Mouse (Mus musculus) erythroblast, embryonic 14.5 days (primary cell): ENCODE measurements around the gene Gfod2. TPM values are rescaled to one million over a fixed set of nuclear protein-coding genes. Genes with fewer than 3 reads are reported as not detected.

Source experiments
- H3K27me3 ChIP-seq: 2 replicates; pipeline ENCODE4 v1.6.1; 2012; ENCODE audit warnings: inconsistent platforms; ENCODE audit not compliant: control insufficient read depth
- H3K36me3 ChIP-seq: 2 replicates; pipeline ENCODE4 v1.6.1; 2012; ENCODE audit warnings: mild to moderate bottlenecking, inconsistent platforms; ENCODE audit not compliant: control insufficient read depth
- H3K4me1 ChIP-seq: 2 replicates; pipeline ENCODE4 v1.6.1; 2012; ENCODE audit warnings: inconsistent platforms; ENCODE audit not compliant: control insufficient read depth
- H3K4me3 ChIP-seq: replicated peaks from 2 replicates; pipeline ENCODE3; 2012; ENCODE audit warnings: moderate library complexity, mild to moderate bottlenecking, inconsistent platforms
- H3K9me3 ChIP-seq: 2 replicates; pipeline ENCODE4 v1.6.1; 2012; ENCODE audit warnings: low read length, inconsistent platforms, mixed read lengths; ENCODE audit not compliant: control insufficient read depth
- GATA1 ChIP-seq: IDR thresholded peaks from 2 replicates; pipeline ENCODE4 v1.6.1; 2012; ENCODE audit warnings: low read length, inconsistent platforms, mixed read lengths
- TAL1 ChIP-seq: IDR thresholded peaks from 3 replicates; pipeline ENCODE4 v1.6.1; 2012; ENCODE audit warnings: low read length, inconsistent platforms, mixed read lengths
- polyA plus RNA-seq: library from polyadenylated mRNA; stranded (reverse); fragments of >175 nt; gene quantifications from 2 replicates; pipeline ENCODE4 v1.2.3, GENCODE M21; 2012

The Gfod2 gene
- polyA plus RNA-seq, 1 experiment = 0.24 TPM

DNA sequence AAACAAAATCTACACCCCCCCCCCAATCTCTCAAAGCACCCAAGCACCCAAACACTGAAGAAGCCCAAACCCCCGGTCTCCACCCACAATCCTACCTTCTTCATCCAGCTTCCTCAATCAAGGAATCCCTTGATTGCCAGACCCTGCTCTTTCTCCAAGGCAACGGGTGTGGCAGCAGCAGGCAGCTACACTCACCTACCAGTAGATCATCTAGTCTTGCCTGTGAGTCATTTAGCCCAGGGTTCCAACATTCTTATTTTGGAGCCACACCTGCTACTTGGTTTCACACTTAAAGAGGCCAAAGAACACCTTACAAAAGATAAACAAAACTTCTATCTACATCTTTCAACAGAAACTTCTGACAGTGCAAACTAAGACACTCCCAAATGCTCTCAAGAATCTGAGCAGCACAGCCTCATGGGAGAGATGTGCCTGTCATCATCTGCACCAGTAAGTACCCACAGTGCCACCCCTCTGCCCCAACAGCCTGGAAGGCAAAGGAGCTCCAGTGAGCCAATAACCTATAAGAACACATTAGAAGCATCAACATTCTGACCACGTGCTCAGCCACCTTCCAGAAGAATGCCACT lies 35.6 kb upstream of the Gfod2 start:
- Histone ChIP-seq H3K36me3 (peaks cover 98% of the 10 kb centered on the region), H3K4me1 (peaks cover 96% of the 10 kb centered on the region), H3K9me3 (no peaks in the 10 kb centered on the region), H3K4me3 (no peak overlapping the region), H3K27me3 (no peaks in the 10 kb centered on the region)
- no peak for TF ChIP-seq TAL1

DNA sequence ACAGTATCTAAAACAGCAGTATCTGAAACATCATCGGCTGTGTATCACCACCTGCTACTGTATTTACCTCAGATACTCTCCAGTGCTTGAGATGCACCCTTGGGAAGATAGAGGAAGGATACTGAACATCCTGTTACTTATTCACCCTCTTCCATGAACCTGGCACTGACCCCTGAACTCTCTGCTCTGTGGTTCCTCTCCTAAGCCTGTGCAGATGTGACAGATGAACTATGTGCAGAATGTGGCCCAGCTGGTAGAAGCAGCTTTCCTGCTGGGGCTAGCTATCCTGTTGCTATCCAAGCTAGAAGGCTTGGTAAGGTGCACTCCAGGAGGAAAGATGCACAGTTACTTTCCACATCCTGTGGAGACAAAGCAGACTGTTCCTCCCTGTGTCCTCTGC lies 34.9 kb upstream of the Gfod2 start:
- H3K36me3 ChIP-seq = peaks cover 98% of the 10 kb centered on the region
- no peaks in the 10 kb centered on the region for H3K27me3 ChIP-seq
- H3K9me3 ChIP-seq = no peaks in the 10 kb centered on the region
- no peak overlapping the region for H3K4me3 ChIP-seq
- peaks cover 96% of the 10 kb centered on the region for H3K4me1 ChIP-seq
- TF ChIP-seq GATA1 (no peak), TAL1 (no peak)

GRCm38 (mm10) chr8:105789626-105790025 lies 31.2 kb upstream of the Gfod2 start:
- Histone ChIP-seq H3K4me3 (no peak overlapping the region), H3K27me3 (no peaks in the 10 kb centered on the region), H3K4me1 (peaks cover 77% of the 10 kb centered on the region), H3K36me3 (peaks cover 100% of the 10 kb centered on the region), H3K9me3 (no peaks in the 10 kb centered on the region)
- TF ChIP-seq TAL1 = no peak
- no peak for TF ChIP-seq GATA1

GRCm38 (mm10) chr8:105788927-105789326 lies 30.5 kb upstream of the Gfod2 start:
- peaks cover 99% of the 10 kb centered on the region for H3K36me3 ChIP-seq
- H3K9me3 ChIP-seq = no peaks in the 10 kb centered on the region
- H3K4me1 ChIP-seq = peaks cover 70% of the 10 kb centered on the region
- H3K27me3 ChIP-seq = no peaks in the 10 kb centered on the region
- no peak overlapping the region for H3K4me3 ChIP-seq
- no peak for TF ChIP-seq GATA1
- no peak for TF ChIP-seq TAL1

DNA sequence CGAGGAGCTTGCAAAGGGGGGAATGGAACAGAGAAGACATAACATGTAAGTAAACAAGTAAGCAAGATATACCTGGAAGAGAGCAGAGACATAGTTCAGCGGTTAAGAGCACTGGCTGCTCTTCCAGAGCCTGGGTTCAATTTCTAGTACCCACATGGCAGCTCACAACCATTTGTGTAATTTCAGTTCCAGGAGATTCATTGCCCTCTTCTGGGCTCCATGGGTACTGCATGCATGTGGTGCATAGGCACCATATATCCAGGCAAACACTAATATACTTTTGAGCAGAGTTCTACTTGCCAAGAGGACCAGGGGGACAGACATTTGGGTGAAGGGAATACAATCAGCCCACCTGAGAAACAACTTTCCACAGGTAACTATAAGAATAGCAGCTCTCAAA lies 29.8 kb upstream of the Gfod2 start:
- no peaks in the 10 kb centered on the region for H3K9me3 ChIP-seq
- H3K27me3 ChIP-seq = no peaks in the 10 kb centered on the region
- TF ChIP-seq TAL1 = no peak
- TF ChIP-seq GATA1 = no peak
- peaks cover 99% of the 10 kb centered on the region for H3K36me3 ChIP-seq
- H3K4me3 ChIP-seq = no peak overlapping the region
- H3K4me1 ChIP-seq = peaks cover 63% of the 10 kb centered on the region

DNA sequence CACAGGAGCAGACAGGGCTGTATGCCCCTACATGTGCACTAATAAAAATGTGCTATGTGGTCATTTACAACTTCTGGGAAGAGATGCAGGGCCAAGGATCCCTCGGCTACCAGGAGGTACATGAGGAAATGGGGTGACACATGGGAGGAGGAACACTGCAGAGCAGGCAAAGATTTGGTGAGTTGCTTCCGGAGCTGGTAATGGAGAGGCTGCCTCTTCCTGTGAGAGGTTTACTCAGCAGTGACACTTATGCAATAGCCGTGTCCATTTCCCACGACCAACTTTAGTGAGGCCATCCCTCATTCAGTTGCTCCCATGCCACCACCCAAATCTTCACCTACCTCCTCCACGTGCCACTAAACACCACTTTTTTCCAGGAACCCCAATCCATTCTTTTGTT lies 21.8 kb upstream of the Gfod2 start:
- H3K4me3 ChIP-seq = no peak overlapping the region
- H3K36me3 ChIP-seq = peaks cover 99% of the 10 kb centered on the region
- no peaks in the 10 kb centered on the region for H3K9me3 ChIP-seq
- no peak for TF ChIP-seq TAL1
- no peak for TF ChIP-seq GATA1
- peaks cover 41% of the 10 kb centered on the region for H3K4me1 ChIP-seq
- H3K27me3 ChIP-seq = no peaks in the 10 kb centered on the region

- no peaks in the 10 kb centered on the region for H3K27me3 ChIP-seq
- H3K4me3 ChIP-seq = no peak overlapping the region
- no peaks in the 10 kb centered on the region for H3K9me3 ChIP-seq
- H3K36me3 ChIP-seq = peaks cover 100% of the 10 kb centered on the region
- TF ChIP-seq GATA1 = no peak
- TF ChIP-seq TAL1 = no peak
- peaks cover 38% of the 10 kb centered on the region for H3K4me1 ChIP-seq
Measured at GRCm38 (mm10) chr8:105777833-105778232, 19.4 kb upstream of the Gfod2 start.

DNA sequence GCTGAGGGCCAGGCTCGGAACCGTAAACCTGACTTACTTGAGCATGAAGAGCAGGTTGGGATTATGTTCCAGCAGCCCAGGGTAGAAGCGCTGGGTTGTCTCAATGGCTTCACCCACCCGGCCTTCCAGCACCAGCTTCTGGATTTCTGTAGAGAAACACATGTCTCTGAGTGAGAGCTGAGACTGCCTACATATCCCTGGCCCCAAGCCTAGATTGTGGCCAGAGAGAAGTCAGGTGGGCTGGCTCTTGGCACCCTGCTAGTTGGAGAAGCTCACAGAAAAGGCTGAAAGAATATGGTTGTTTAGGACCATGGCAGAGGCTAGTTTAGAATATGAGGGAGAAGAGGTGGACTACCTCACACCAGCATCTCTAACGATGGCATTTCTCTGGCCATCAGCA lies 16.0 kb upstream of the Gfod2 start:
- no peak for TF ChIP-seq GATA1
- no peak for TF ChIP-seq TAL1
- Histone ChIP-seq H3K9me3 (no peaks in the 10 kb centered on the region), H3K36me3 (peaks cover 100% of the 10 kb centered on the region), H3K4me3 (no peak overlapping the region), H3K4me1 (peaks cover 15% of the 10 kb centered on the region), H3K27me3 (no peaks in the 10 kb centered on the region; the same call in 1 of the 2 replicates)

DNA sequence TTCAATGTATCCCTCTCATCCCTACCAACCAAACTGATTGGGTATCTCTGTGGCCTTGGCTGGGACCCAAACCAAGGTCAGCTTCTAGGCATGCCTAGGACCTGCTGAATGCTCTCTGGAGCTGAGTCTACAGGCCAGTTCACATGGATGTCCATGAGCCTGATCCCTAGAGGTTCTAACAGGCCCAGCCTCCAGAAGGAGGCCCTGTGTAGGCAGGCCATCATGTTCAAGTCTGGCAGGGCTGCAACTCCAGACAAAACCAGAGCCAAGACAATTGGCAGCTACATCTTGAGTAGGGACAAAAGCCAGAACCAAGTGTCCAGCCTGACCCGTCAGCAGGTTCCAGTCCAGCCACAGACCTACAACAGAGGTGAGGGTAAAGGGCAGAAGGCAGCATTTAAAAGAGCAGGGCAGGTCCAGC lies 15.0 kb upstream of the Gfod2 start:
- Histone ChIP-seq H3K36me3 (peaks cover 100% of the 10 kb centered on the region), H3K4me1 (peaks cover 8% of the 10 kb centered on the region), H3K27me3 (no peaks in the 10 kb centered on the region; the same call in 1 of the 2 replicates), H3K9me3 (no peaks in the 10 kb centered on the region), H3K4me3 (no peak overlapping the region)
- no peak for TF ChIP-seq TAL1
- TF ChIP-seq GATA1 = no peak
